Mouse (Mus musculus) adrenal gland, postnatal 36 days (tissue): Measurements from ENCODE around the gene Pcsk7. TPM values are rescaled to one million over a fixed set of nuclear protein-coding genes. Genes with fewer than 3 reads are reported as not detected.

Experiments
- DNase-seq, 2 experiments: peaks; one replicate each; pipeline ENCODE4 v3.0.0; 2021; ENCODE audit warnings: mixed read lengths in 1 of 2
- total RNA-seq, 2 experiments: library from RNA; stranded (reverse); gene quantifications; 2 replicates each; pipeline ENCODE4 v1.2.3; 2021

Pcsk7 gene
- total RNA-seq, 2 experiments from 2014 or later, result 26.9 to 28.6 TPM

DNA sequence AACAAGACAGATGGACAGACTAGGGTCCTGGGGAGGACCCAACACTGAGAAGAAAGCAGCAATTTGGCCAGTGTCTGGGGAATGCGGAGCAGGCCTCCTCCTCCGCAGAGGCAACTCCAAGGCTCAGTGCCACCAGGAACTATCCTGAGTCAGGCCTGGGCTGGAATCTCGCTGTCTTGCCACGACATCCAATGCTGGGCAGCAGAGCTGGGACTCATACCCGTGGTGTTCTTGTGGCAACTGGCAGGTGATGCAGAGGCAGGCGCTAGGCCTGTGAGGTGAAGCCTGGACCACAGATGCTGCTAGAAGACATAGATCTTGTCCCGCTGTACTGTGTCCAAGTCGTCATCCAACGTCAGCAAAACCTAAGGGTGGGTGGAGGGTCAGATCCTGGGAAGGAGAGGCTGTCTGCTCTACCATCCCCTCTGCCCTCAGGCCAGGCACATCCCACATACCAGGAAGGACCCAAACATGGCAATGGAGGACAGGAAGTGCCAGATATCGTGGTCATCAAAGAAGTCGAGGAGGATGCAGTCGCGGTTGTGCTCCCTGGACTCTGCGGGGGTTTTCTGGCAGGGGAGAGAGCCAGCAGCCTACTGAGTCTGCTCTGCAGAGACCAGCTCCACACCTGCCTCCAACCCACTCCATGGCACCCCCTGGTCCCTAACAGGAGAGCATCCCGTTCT lies 32.8 kb downstream of the Pcsk7 start:
- DNase-seq, result no peak

DNA sequence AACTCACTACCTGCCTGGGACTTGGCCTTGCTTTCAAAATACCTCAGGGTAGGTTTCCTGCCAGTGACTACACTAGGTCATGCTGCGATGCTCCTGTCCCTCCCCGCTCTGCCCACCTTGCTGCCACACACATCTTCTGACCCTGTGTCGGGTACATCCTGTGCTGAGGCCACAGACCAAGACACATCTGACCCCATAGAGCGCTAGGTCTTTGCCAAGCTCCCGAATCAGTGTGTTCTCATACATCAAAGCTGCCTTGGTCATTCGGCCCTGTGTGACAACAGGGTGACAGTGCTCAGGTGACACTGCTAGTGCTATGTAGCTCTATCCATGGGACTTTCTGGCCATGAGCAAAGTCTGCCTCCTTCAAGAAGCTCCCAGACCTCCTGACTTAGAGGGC lies 33.5 kb downstream of the Pcsk7 start:
- peak in 1 of 2 experiments; percentile 34 for DNase-seq

GRCm38 (mm10) chr9:45941329-45941888 lies 35.1 kb downstream of the Pcsk7 start:
- DNase-seq, result peak in 1 of 2 experiments; percentile 47

- no peak for DNase-seq
These were observed 36.2 kb downstream of the Pcsk7 start for GRCm38 (mm10) chr9:45942464-45942863.

GRCm38 (mm10) chr9:45942916-45943315 lies 36.6 kb downstream of the Pcsk7 start:
- DNase-seq, result no peak

GRCm38 (mm10) chr9:45943628-45944505 lies 37.6 kb downstream of the Pcsk7 start:
- no peak for DNase-seq

DNA sequence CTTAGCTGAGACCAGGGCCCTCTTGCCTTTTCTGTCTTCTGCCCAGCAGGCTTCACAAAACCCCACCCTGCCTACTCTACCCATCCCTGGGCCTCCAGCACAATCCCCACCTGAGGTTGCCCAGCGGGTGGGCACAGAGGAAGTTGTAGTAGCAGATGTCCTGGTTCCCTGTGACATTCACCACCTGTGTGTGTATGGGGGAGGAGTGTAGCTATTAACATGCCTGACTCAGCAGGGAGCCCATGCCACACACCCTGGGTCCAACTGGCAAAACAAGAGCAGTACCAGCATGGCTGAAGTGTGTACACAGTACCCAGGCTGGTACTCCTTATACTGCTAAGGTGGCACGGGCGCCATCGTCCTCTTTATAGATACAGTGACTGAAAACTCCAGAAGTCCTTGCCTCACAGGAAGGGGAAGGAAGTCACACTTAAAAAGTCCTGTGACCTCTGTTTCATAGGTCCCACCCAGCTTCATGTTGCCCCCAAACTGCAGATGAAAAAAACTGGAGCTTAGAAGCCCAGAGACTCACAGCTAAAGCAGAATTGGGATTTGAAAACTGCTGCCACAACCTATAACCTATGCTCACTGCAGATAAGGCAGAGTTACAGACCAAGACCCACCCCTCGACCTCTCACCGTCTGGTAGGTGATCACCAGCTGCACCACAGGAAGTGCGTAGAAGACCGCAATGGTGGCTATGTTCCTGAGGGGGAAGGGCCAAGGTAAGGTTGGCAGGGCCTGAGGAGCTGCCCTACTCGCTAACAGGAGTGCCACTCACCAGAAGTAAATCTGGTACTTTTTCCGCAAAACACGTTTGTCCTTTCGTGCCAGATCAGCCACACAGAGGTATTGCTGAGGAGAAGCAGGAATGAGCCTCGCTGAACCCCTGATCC lies 38.5 kb downstream of the Pcsk7 start:
- no peak for DNase-seq

- DNase-seq, result no peak
These were observed 39.4 kb downstream of the Pcsk7 start for GRCm38 (mm10) chr9:45945721-45946120.

DNA sequence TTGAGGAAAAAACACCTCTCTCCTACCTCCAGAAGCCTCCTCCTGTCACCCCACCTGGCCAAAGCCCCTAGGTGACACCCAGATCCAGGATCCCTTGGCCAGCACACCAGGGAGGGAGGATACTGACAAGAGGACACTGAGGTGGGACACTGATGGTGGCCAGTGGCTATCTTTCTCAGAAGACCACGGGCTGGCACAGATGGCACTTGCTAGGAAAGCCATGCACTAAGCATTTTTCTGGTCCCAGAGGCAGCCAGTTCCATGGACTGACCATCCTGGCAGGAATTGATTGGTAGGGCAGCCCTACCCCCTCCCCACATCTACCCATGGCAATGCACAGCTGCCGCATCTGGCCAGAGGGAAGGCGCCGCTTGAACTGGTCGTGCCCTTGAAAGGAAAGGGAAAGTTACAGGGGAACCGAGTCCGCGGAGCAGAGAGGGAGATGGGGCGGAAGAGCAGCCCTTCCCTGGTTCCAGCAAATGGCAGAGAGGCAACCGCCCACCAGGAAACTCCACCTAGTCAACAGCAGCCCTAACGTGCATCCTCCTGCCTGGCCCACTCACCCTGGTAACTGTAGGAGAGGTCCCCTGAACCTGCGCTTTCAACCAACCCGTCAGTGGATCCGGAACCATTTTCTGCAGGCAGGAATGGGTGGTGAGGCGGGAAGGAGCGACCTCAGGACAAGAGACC lies 40.0 kb downstream of the Pcsk7 start:
- no peak for DNase-seq

GRCm38 (mm10) chr9:45946872-45947183 lies 40.5 kb downstream of the Pcsk7 start:
- DNase-seq, result no peak

GRCm38 (mm10) chr9:45952057-45952456 lies 45.8 kb downstream of the Pcsk7 start:
- no peak for DNase-seq

GRCm38 (mm10) chr9:45952890-45953289 lies 46.6 kb downstream of the Pcsk7 start:
- no peak for DNase-seq

- peak; percentile 56 for DNase-seq
These were observed 47.4 kb downstream of the Pcsk7 start for GRCm38 (mm10) chr9:45953511-45954293.

DNA sequence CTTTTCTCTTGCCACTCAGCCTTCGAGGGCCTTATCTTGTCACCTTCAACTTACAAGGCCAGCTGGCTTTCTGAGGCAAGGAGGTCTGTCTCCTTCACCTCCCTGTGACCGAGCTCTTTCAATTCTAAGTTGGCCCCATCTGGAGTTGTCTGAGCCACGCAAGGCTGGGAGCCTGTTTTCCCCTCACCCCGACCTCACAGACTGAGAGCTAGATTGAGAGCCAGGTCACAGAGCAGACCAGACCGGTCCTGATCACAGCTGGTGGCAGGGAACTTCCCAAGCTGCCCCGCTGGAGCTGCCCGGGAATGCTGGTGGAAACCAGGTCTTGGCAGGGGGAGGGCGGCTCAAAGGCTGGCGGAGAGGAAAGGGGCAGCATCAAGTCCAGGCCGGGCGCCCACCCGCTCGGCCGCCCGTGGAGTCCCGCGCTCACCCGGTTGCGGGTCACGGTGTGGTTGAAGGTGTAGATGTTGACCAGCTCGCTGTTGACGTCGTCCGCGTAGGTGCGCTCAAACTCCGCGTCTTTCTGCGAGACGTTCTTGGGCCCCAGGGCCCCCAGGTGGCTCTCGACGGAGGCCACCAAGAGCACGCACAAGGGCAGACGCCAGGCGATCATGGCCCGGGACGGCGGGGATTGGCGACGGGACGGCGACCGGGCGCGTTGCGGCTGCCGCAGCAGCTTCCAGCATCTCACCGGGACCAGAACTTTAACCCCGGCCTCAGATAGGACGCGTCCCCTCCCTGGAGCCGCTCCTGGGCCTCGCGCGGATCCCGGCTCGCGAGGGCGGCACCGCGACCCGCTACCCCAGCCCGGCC lies 48.2 kb downstream of the Pcsk7 start:
- DNase-seq, result peak; percentile 56 to 61

GRCm38 (mm10) chr9:45955107-45955963 lies 49.0 kb downstream of the Pcsk7 start, which contains the start of gene Sidt2:
Gene Sidt2, minus strand, starts transcription at chr9:45955258.
- DNase-seq, result peak; percentile 94

- peak; percentile 61 to 66 for DNase-seq
These were observed 51.9 kb downstream of the Pcsk7 start for GRCm38 (mm10) chr9:45958023-45958670.

- DNase-seq, result no peak
These were observed 52.6 kb downstream of the Pcsk7 start for GRCm38 (mm10) chr9:45958851-45959250.

- no peak for DNase-seq
These were observed 53.4 kb downstream of the Pcsk7 start for GRCm38 (mm10) chr9:45959661-45960060.
